Mouse (Mus musculus) midbrain, embryonic 13.5 days (tissue): Measurements from ENCODE around the gene Trmt2b. TPM values are rescaled to one million over a fixed set of nuclear protein-coding genes. Genes with fewer than 3 reads are reported as not detected.
A peak's percentile ranks its signal among the peaks of the same experiment; 100 is the strongest.
"Not testable (repeated sequence)": the region's sequence is repeated elsewhere in the genome, so short reads cannot be mapped to it uniquely, and the experiment has no call there.

Source experiments
- ATAC-seq: fragments of 200-750 bp; cut with Nextera tagmentation; 2 replicates; pipeline ENCODE4 v1.8.0; 2017; ENCODE audit warnings: mild to moderate bottlenecking, moderate TSS enrichment, moderate library complexity
- H3K27ac ChIP-seq: fragments of 300-500 bp; sonication (generic); 2 replicates; pipeline ENCODE4 v1.5.1; 2015; ENCODE audit warnings: inconsistent platforms, mild to moderate bottlenecking, moderate library complexity
- H3K27me3 ChIP-seq: fragments of 300-500 bp; sonication (generic); 2 replicates; pipeline ENCODE4 v1.6.1; 2015; ENCODE audit warnings: mild to moderate bottlenecking, inconsistent platforms
- H3K36me3 ChIP-seq: fragments of 300-500 bp; sonication (generic); 2 replicates; pipeline ENCODE4 v1.6.1; 2015; ENCODE audit warnings: mild to moderate bottlenecking, inconsistent platforms
- H3K4me1 ChIP-seq: fragments of 300-500 bp; sonication (generic); replicated peaks from 2 replicates; pipeline ENCODE4 v1.6.1; 2015; ENCODE audit warnings: inconsistent platforms
- H3K4me2 ChIP-seq: fragments of 300-500 bp; sonication (generic); replicated peaks from 2 replicates; pipeline ENCODE4 v1.6.1; 2015; ENCODE audit warnings: moderate library complexity, mild to moderate bottlenecking, inconsistent platforms
- H3K4me3 ChIP-seq: fragments of 300-500 bp; sonication (generic); replicated peaks from 2 replicates; pipeline ENCODE4 v1.5.1; 2015; ENCODE audit warnings: mild to moderate bottlenecking, inconsistent platforms
- H3K9ac ChIP-seq: fragments of 300-500 bp; sonication (generic); replicated peaks from 2 replicates; pipeline ENCODE4 v1.6.1; 2015; ENCODE audit warnings: mild to moderate bottlenecking, inconsistent platforms
- H3K9me3 ChIP-seq: fragments of 300-500 bp; sonication (generic); 2 replicates; pipeline ENCODE4 v1.6.1; 2016; ENCODE audit warnings: mild to moderate bottlenecking, inconsistent platforms
- WGBS: fragments of 180-500 bp; shearing (Covaris S2); methylation state at CpG from one replicate; pipeline ENCODE4 v1.1.7; 2015; 5-methylcytosine and 5-hydroxymethylcytosine counted together
- polyA plus RNA-seq: library from polyadenylated mRNA; unstranded; fragments of >200 nt; fragmentation: Nextera tagmentation; extraction: Ambion mirVana; gene quantifications from 2 replicates; pipeline ENCODE4 v1.2.1, GENCODE M21; 2015

The Trmt2b gene
- polyA plus RNA-seq, 1 experiment from 2014 or later = 4.5 TPM

- Histone ChIP-seq H3K36me3 (no peaks in the 10 kb centered on the region), H3K27me3 (no peaks in the 10 kb centered on the region), H3K4me2 (no peak overlapping the region), H3K27ac (no peak overlapping the region), H3K4me1 (no peaks in the 10 kb centered on the region), H3K4me3 (no peak overlapping the region), H3K9me3 (no peaks in the 10 kb centered on the region), H3K9ac (no peak overlapping the region)
- WGBS = 76% methylated on average over 7 of the region's 7 CpGs
- ATAC-seq = 0 out of 2 replicates have a peak, but pooled peaks have one; percentile 14
These were observed 65.6 kb downstream of the Trmt2b start for GRCm38 (mm10) chrX:134211151-134211642.

- no peak overlapping the region for H3K4me3 ChIP-seq
- no peaks in the 10 kb centered on the region for H3K9me3 ChIP-seq
- 94% methylated on average over 2 of the region's 2 CpGs for WGBS
- no peak overlapping the region for H3K27ac ChIP-seq
- H3K4me1 ChIP-seq = no peaks in the 10 kb centered on the region
- H3K4me2 ChIP-seq = no peak overlapping the region
- H3K36me3 ChIP-seq = no peaks in the 10 kb centered on the region
- no peak for ATAC-seq
- no peaks in the 10 kb centered on the region for H3K27me3 ChIP-seq
- H3K9ac ChIP-seq = no peak overlapping the region
These were observed 68.3 kb downstream of the Trmt2b start for GRCm38 (mm10) chrX:134208491-134208890.

DNA sequence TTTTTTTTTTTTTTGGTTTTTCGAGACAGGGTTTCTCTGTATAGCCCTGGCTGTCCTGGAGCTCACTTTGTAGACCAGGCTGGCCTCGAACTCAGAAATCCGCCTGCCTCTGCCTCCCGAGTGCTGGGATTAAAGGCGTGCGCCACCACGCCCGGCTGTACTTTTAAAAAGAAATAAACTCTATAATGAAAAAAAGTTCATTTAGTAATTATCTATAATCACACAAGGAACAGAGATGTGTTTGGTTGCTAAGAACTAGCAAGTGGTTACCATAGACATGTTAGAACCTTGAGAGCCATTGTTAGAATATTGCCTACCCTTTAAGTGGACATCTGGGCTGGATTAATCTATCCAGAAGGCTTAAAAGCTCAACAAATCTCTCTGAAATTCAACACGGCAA, 89.6 kb downstream of the Trmt2b start, which contains the start of gene Arl13a:
Arl13a (plus strand) TSS at position 301 of the 400 bp plus-strand sequence.
- not testable (repeated sequence) for H3K27ac ChIP-seq, ATAC-seq, H3K9me3 ChIP-seq, H3K27me3 ChIP-seq, H3K9ac ChIP-seq, H3K4me3 ChIP-seq, H3K4me1 ChIP-seq, H3K36me3 ChIP-seq, H3K4me2 ChIP-seq
- 90% methylated on average over 8 of the region's 9 CpGs for WGBS

GRCm38 (mm10) chrX:134174699-134175098, 102.1 kb downstream of the Trmt2b start:
- H3K9me3 ChIP-seq = no peaks in the 10 kb centered on the region
- H3K4me2 ChIP-seq = no peak overlapping the region
- no peaks in the 10 kb centered on the region for H3K27me3 ChIP-seq
- no peak overlapping the region for H3K4me3 ChIP-seq
- H3K4me1 ChIP-seq = no peaks in the 10 kb centered on the region
- no peaks in the 10 kb centered on the region for H3K36me3 ChIP-seq
- H3K9ac ChIP-seq = no peak overlapping the region
- ATAC-seq = no peak
- H3K27ac ChIP-seq = no peak overlapping the region
- 91% methylated on average over 1 of the region's 1 CpGs for WGBS

Other genes with a start within 250 kb of the Trmt2b start
- gene Cstf2, start 217.8 kb downstream of the Trmt2b start, polyA plus RNA-seq = 65.8 and 66.8 TPM in 2 replicates
- 0.31 and 0.44 TPM in 2 replicates for gene Xkrx, start 114.9 kb downstream of the Trmt2b start, polyA plus RNA-seq
- gene Arl13a, start 89.5 kb downstream of the Trmt2b start, polyA plus RNA-seq = not detected in 2 replicates
- gene Nox1, start 55.0 kb downstream of the Trmt2b start, polyA plus RNA-seq = 0.07 TPM in 1 of 2 replicates, not detected in the other
- 93.6 and 94.8 TPM in 2 replicates for gene Tmem35a, start 18.2 kb upstream of the Trmt2b start, polyA plus RNA-seq
- gene Cenpi, start 31.1 kb upstream of the Trmt2b start, polyA plus RNA-seq = 10.1 and 11.8 TPM in 2 replicates
- gene Drp2, start 127.6 kb upstream of the Trmt2b start, polyA plus RNA-seq = 19.7 and 21.4 TPM in 2 replicates
- gene Taf7l, start 199.5 kb upstream of the Trmt2b start, polyA plus RNA-seq = not detected in 2 replicates